Mouse (Mus musculus) C2C12 (cell line): ENCODE measurements around the gene 9130409I23Rik.

ENCODE experiments used
- CTCF ChIP-seq: IDR thresholded peaks from one replicate; pipeline ENCODE4 v1.5.1; 2011; ENCODE audit not compliant: control insufficient read depth, insufficient read depth, insufficient read length
- MAX ChIP-seq: IDR thresholded peaks from one replicate; pipeline ENCODE4 v1.6.1; 2011; ENCODE audit warnings: mild to moderate bottlenecking, control low read depth
- MYOD1 ChIP-seq: IDR thresholded peaks from one replicate; pipeline ENCODE4 v1.6.1; 2011; ENCODE audit warnings: low read depth; ENCODE audit not compliant: control insufficient read depth, insufficient read length
- MYOG ChIP-seq: IDR thresholded peaks from one replicate; pipeline ENCODE4 v1.6.1; 2011; ENCODE audit not compliant: control insufficient read depth, insufficient read length; ENCODE audit errors: extremely low read depth
- USF1 ChIP-seq: IDR thresholded peaks from one replicate; pipeline ENCODE4 v1.6.1; 2011; ENCODE audit warnings: low read depth, mild to moderate bottlenecking, control low read depth, moderate library complexity

- no peak for TF ChIP-seq CTCF
- TF ChIP-seq MYOG = no peak
- TF ChIP-seq MYOD1 = no peak
- TF ChIP-seq USF1 = no peak
- TF ChIP-seq MAX = no peak
Observed at GRCm38 (mm10) chr1:181064648-181065047, 13.6 kb downstream of the 9130409I23Rik start.
